Mouse (Mus musculus): ENCODE data around the gene Ildr1.

Gene Ildr1

DNA sequence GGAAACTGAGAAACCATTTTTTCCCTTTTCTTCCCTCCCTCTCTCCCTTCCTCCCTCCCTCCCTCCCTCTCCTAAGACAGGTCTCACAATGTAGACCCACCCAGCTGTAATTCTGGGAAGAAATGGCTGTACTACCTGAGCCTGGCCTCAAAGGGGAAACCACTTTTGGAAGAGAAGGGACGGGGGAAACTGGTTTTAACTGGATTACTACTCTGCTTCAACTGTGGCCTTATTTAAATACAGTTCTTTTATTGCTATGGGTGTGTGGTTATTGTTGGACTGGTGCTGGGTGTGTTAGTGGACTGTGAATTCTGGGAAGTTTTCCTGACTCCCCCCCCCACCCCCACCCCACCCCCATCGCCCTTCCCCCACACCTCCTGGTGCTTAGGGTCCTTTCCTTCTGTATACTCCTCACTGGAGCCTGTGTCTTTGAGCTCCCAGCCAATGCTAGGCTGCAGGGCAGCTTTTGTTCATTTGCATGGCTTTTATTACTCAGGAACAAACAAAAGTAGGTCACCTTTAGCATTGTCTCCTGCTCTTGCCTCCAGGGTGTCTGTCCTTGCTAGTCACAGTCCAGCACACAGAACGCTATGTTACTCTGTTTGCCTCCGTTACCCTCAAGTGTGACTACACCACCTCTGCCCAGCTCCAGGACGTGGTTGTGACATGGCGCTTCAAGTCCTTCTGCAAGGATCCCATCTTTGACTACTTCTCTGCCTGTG lies 14.1 kb downstream of the Ildr1 start:
- DNase-seq (ENCODE audit: low spot score): no peak

GRCm38 (mm10) chr16:36708751-36709150 lies 15.0 kb downstream of the Ildr1 start:
- no peak for DNase-seq (ENCODE audit: low spot score)

GRCm38 (mm10) chr16:36709405-36709804 lies 15.6 kb downstream of the Ildr1 start:
- no peak for DNase-seq (ENCODE audit: low spot score)

GRCm38 (mm10) chr16:36710794-36711193 lies 17.0 kb downstream of the Ildr1 start:
- DNase-seq (ENCODE audit: low spot score): no peak

GRCm38 (mm10) chr16:36711760-36712159 lies 18.0 kb downstream of the Ildr1 start:
- DNase-seq (ENCODE audit: low spot score): no peak

DNA sequence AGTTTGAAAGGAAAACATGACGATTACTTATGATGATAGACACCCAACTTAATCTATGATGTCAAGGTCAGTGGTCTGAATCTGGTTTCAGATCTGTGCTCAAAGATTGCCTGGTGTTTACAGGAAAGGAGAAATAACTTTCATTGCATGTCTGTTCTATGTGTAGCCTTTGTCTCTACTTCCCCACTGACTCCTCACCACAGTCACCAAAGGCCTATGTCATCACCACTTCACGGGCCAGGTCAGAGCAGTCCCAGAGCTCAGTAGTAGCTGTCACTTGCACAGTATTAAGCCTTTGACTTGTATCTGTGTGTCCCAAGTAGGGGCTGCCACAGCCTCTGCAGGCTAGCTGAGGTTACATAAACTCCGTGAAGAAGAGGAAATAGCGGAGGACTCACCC lies 23.7 kb downstream of the Ildr1 start:
- DNase-seq (ENCODE audit: low spot score): no peak

DNA sequence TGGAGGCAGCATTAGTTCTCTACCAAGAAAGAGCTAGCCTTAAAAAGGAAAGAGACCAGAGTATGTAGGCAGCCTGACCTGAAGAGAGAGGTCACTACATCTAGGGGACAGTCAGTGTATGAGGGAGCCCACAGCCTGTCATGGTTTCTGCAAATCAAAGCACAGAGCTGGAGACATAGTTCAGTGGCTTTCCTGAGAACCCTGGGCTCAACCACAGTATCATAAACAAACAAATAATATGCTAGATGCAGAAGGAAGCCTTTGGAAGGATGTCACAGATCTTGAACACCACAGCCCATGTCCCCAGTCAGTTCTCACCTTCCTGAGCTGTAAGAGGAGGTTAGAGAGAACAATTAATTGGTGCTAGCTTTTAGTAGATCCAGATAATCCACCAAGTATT lies 24.9 kb downstream of the Ildr1 start:
- DNase-seq (ENCODE audit: low spot score): no peak

- no peak for DNase-seq (ENCODE audit: low spot score)
Observed at GRCm38 (mm10) chr16:36720194-36721055, 26.6 kb downstream of the Ildr1 start.

DNA sequence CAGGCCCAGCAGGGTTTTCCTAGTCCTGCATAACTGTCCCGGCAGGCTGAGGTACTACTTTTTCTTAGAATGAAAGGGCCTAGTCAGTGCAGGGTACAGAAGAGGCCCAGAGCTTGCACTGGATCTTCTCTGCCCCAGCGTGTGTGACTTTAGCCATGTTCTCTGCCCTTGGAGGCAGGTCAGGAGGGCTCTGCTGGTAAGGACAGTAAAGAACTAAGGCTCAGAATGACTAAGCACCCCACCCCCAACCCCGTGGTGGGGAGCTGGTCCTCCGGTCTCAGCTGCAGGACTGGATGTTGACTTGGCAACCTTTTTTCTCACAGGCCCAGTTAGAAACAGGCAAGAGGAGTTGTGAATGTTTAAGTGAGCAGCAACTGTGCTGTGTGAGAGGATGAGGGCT lies 29.0 kb downstream of the Ildr1 start:
- no peak for DNase-seq (ENCODE audit: low spot score)

GRCm38 (mm10) chr16:36723880-36724443 lies 30.2 kb downstream of the Ildr1 start:
- no peak for DNase-seq (ENCODE audit: low spot score)

GRCm38 (mm10) chr16:36728959-36729358 lies 35.2 kb downstream of the Ildr1 start:
- DNase-seq (ENCODE audit: low spot score): no peak

- DNase-seq (ENCODE audit: low spot score): no peak
Observed at GRCm38 (mm10) chr16:36732572-36732971, 38.8 kb downstream of the Ildr1 start.

GRCm38 (mm10) chr16:36733827-36734226 lies 40.0 kb downstream of the Ildr1 start:
- DNase-seq (ENCODE audit: low spot score): no peak

- DNase-seq (ENCODE audit: low spot score): no peak
Observed at GRCm38 (mm10) chr16:36735421-36735820, 41.6 kb downstream of the Ildr1 start.

- DNase-seq (ENCODE audit: low spot score): no peak
Observed at GRCm38 (mm10) chr16:36739404-36739930, 45.7 kb downstream of the Ildr1 start.

- DNase-seq (ENCODE audit: low spot score): no peak
Observed at GRCm38 (mm10) chr16:36743580-36743979, 49.8 kb downstream of the Ildr1 start.

DNA sequence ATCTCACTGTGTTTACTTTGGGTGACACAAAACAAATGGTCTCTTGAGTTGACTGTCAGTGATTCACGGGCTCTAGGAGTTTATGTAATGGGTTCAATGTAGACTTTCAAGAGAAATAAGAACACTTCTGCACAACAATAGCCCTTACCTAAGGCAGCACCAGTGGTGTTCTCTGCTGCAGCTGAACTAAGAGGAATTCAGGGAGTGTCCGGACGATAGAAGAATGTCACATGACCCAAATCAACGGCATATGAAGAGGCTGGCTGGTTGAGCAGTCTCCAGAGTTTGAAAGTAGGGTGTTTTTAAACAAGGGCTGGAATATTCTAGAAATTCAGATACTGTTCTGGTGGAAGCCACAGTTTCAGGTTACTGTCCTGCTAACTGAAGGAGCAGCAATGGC lies 53.3 kb downstream of the Ildr1 start:
- no peak for DNase-seq (ENCODE audit: low spot score)

GRCm38 (mm10) chr16:36747767-36748166 lies 54.0 kb downstream of the Ildr1 start:
- DNase-seq (ENCODE audit: low spot score): no peak

GRCm38 (mm10) chr16:36751979-36752378 lies 58.2 kb downstream of the Ildr1 start:
- DNase-seq (ENCODE audit: low spot score): no peak

DNA sequence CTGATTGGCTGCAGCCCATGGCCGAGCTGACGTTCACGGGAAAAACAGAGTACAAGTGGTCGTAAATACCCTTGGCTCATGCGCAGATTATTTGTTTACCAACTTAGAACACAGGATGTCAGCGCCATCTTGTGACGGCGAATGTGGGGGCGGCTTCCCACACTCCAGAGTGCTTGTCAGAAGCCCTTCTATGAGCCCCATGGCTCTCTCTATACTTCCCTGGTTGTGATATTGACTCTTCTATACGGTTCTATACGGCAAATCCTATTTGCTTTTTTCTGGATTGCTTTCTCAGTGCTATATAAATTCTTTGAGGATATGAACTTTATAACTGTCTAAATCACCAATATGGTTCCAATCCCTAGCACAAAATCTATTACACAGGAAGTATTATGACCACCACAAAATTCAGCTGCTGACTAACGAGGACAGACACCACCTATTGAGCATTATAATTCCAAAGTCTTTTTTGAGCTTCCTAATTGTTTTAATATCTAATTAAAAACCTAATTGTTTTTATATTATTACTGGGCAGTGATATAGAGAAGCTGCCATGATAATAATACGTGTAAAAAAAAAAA lies 76.5 kb downstream of the Ildr1 start:
- no peak for DNase-seq (ENCODE audit: low spot score)

- no peak for DNase-seq (ENCODE audit: low spot score)
Observed at GRCm38 (mm10) chr16:36770830-36771229, 77.1 kb downstream of the Ildr1 start.

DNA sequence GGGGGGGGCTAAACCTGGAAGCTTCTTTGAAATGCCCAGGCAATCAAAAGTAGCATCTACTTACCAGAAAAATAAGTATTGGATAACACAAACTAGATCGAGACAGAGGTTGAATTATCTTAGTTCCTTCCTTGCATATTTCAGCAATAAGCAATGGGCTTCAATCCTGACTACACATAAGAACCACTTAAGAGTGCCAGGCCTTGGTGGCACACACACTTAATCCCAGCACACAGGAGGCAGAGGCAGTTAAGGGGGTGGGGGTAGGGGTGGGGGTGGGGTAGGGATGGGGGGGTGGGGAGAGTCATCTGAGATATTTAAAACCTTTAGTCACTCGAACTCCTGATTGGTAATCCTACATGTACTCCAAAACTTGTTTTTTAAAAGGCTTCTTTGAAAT lies 77.5 kb downstream of the Ildr1 start:
- DNase-seq (ENCODE audit: low spot score): no peak
